Mouse (Mus musculus): ENCODE measurements around the gene Cpsf6.

GRCm38 (mm10) chr10:117378642-117379041, 1.2 kb downstream of the Cpsf6 start:
- TF ChIP-seq CTCF (IDR thresholded peaks at IDR 0.05; ENCODE audit: low read depth) (no peak), EP300 (IDR thresholded peaks at IDR 0.05; ENCODE audit: low read depth) (no peak)
